Mouse (Mus musculus): Measurements from ENCODE around the gene Ghrh. TPM values are rescaled to one million over a fixed set of nuclear protein-coding genes. Genes with fewer than 3 reads are reported as not detected.

The Ghrh gene
- total and polyA plus RNA-seq, 3 experiments, result not detected

DNA sequence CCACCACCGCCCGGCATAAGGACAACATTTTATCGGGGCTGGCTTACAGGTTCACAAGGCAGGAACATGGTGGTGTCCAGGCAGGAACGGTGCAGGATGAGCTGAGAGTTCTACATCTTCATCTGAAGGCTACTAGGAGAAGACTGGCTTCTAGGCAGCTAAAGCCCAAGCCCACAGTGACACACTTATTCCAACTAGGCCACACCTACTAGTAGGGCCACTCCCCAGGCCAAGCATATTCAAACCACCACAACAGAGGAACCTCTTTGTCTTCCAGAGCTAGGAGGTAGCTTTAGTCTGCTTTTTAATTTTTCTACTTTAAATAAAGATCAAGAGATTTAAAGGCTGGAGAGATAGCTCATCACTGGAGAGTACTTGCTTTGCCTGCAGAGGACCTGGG is 46.2 kb upstream of the Ghrh start:
- H3K4me2 ChIP-seq (ENCODE audit: insufficient read depth, low read depth, poor library complexity, severe bottlenecking), result no peak overlapping the region
- H3K4me1 ChIP-seq (ENCODE audit: control insufficient read depth in 1 of 2, insufficient read depth in 2 of 2), result peaks cover 15 to 48% of the 10 kb centered on the region in 2 experiments
- H3K9me3 ChIP-seq (replicated peaks; ENCODE audit: low read length), result peaks cover 6% of the 10 kb centered on the region
- no peak overlapping the region for H3K9ac ChIP-seq (ENCODE audit: insufficient read depth, low read depth)
- peaks cover 28 to 83% of the 10 kb centered on the region in 2 experiments for H3K36me3 ChIP-seq (replicated peaks in 1 of 2; ENCODE audit: control insufficient read depth in 1 of 2, insufficient read depth in 1 of 2, low read length in 1 of 2)
- dilution Hi-C loops (cut with MboI; ENCODE audit: extremely low pct_ligation_motif_present, extremely low pct_unique_long_range_greater_than_20kb, low sequenced_read_pairs), result no loop called here
- no peaks in the 10 kb centered on the region for H3K27me3 ChIP-seq (replicated peaks)
- H3K27ac ChIP-seq (ENCODE audit: insufficient read depth, low read depth), result no peak overlapping the region
- TF ChIP-seq GABPA (IDR thresholded peaks at IDR 0.05; ENCODE audit: insufficient replicate concordance, low read depth, low read length), result no peak
- H3K79me2 ChIP-seq (replicated peaks; ENCODE audit: control insufficient read depth, extremely low read depth, insufficient read depth, poor library complexity, severe bottlenecking), result no peaks in the 10 kb centered on the region; the same call in 1 of the 2 replicates
- H3K4me3 ChIP-seq (replicated peaks in 1 of 3; ENCODE audit: low read depth in 2 of 3, low read length in 2 of 3, poor library complexity in 1 of 3), result no peak overlapping the region
- in situ Hi-C loops (cut with MboI; ENCODE audit: low pct_ligation_motif_present, low pct_unique_long_range_greater_than_20kb, low sequenced_read_pairs), result no loop called here
- no peak for DNase-seq (ENCODE audit: extremely low read depth)

DNA sequence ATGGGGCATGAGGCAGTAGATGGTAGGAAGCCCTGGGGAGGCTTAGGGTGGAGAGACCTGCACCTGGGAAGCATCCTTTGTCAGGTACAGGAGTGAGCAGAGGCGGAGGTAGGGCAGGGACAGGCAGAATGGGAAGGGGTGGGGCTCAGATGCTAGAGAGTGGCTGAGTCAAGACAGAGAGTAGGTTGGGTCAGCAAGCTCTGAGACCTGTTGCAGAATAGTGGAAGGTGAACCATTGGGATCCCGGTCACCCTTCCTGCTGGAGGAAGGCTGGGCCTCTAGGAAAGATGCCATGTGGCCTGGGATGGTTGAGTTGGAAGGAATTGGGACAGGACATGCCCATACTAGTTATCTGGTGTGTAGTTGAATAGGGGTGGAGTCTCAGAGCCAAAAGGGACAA is 45.0 kb upstream of the Ghrh start:
- H3K79me2 ChIP-seq (replicated peaks; ENCODE audit: control insufficient read depth, extremely low read depth, insufficient read depth, poor library complexity, severe bottlenecking), result no peaks in the 10 kb centered on the region; the same call in 1 of the 2 replicates
- H3K4me2 ChIP-seq (ENCODE audit: insufficient read depth, low read depth, poor library complexity, severe bottlenecking), result no peak overlapping the region
- no peak for TF ChIP-seq ETS1 (conservative IDR thresholded peaks at IDR 0.05; ENCODE audit: low read depth, low read length)
- no peak for TF ChIP-seq IRF4 (IDR thresholded peaks at IDR 0.05; ENCODE audit: low read depth, low read length)
- no peak for TF ChIP-seq MAX (IDR thresholded peaks at IDR 0.05; ENCODE audit: low read length)
- TF ChIP-seq PAX5 (IDR thresholded peaks at IDR 0.05; ENCODE audit: low read length), result no peak
- no peak for TF ChIP-seq RAD21 (IDR thresholded peaks at IDR 0.05; ENCODE audit: low read depth, low read length)
- no peak for TF ChIP-seq CHD1 (IDR thresholded peaks at IDR 0.05; ENCODE audit: low read depth, low read length)
- no peak for TF ChIP-seq NRF1 (IDR thresholded peaks at IDR 0.05; ENCODE audit: low read depth, low read length)
- no peak for TF ChIP-seq USF2 (conservative IDR thresholded peaks at IDR 0.05; ENCODE audit: low read depth, low read length)
- TF ChIP-seq MAZ (IDR thresholded peaks at IDR 0.05; ENCODE audit: low read depth, low read length), result no peak
- TF ChIP-seq E2F4 (IDR thresholded peaks at IDR 0.05; ENCODE audit: insufficient replicate concordance, low read depth, low read length), result no peak
- TF ChIP-seq TCF12 (IDR thresholded peaks at IDR 0.05; ENCODE audit: low read depth, low read length), result no peak
- TF ChIP-seq USF1 (IDR thresholded peaks at IDR 0.05; ENCODE audit: low read depth, low read length), result no peak
- no peak for TF ChIP-seq BHLHE40 (IDR thresholded peaks at IDR 0.05; ENCODE audit: low read depth, low read length)
- TF ChIP-seq GABPA (IDR thresholded peaks at IDR 0.05; ENCODE audit: insufficient replicate concordance, low read depth, low read length), result no peak
- TF ChIP-seq POLR2AphosphoS2 (IDR thresholded peaks at IDR 0.05; ENCODE audit: low read depth, low read length), result no peak
- TF ChIP-seq MXI1 (IDR thresholded peaks at IDR 0.05; ENCODE audit: low read depth, low read length), result no peak
- no peak for TF ChIP-seq MYC (IDR thresholded peaks at IDR 0.05; ENCODE audit: low read depth, low read length)
- TF ChIP-seq RCOR1 (conservative IDR thresholded peaks at IDR 0.05; ENCODE audit: low read depth, low read length), result no peak
- TF ChIP-seq TBP (conservative IDR thresholded peaks at IDR 0.05; ENCODE audit: low read depth, low read length), result no peak
- no peak for TF ChIP-seq SIN3A (IDR thresholded peaks at IDR 0.05; ENCODE audit: low read length)
- H3K4me1 ChIP-seq (ENCODE audit: control insufficient read depth in 1 of 2, insufficient read depth in 2 of 2), result peaks cover 15 to 48% of the 10 kb centered on the region in 2 experiments
- DNase-seq (ENCODE audit: extremely low read depth), result no peak
- H3K4me3 ChIP-seq (replicated peaks in 1 of 3; ENCODE audit: low read depth in 2 of 3, low read length in 2 of 3, poor library complexity in 1 of 3), result no peak overlapping the region
- in situ Hi-C loops (cut with MboI; ENCODE audit: low pct_ligation_motif_present, low pct_unique_long_range_greater_than_20kb, low sequenced_read_pairs), result no loop called here
- H3K27me3 ChIP-seq (replicated peaks), result no peaks in the 10 kb centered on the region
- peaks cover 2% of the 10 kb centered on the region for H3K9me3 ChIP-seq (replicated peaks; ENCODE audit: low read length)
- H3K9ac ChIP-seq (ENCODE audit: insufficient read depth, low read depth), result no peak overlapping the region
- H3K27ac ChIP-seq (ENCODE audit: insufficient read depth, low read depth), result no peak overlapping the region
- H3K36me3 ChIP-seq (replicated peaks in 1 of 2; ENCODE audit: control insufficient read depth in 1 of 2, insufficient read depth in 1 of 2, low read length in 1 of 2), result peaks cover 24 to 83% of the 10 kb centered on the region in 2 experiments
- dilution Hi-C loops (cut with MboI; ENCODE audit: extremely low pct_ligation_motif_present, extremely low pct_unique_long_range_greater_than_20kb, low sequenced_read_pairs), result no loop called here

All from CH12.LX (cell line).